Mouse (Mus musculus): ENCODE measurements around the gene Stmn1.

GRCm38 (mm10) chr4:134474240-134474639, 6.1 kb downstream of the Stmn1 start:
- TF ChIP-seq CTCF (IDR thresholded peaks at IDR 0.05; ENCODE audit: borderline replicate concordance, extremely low read depth, insufficient read depth, insufficient read length) = no peak
- no peak for TF ChIP-seq POLR2A (IDR thresholded peaks at IDR 0.05; ENCODE audit: borderline replicate concordance, extremely low read depth, insufficient read depth, insufficient read length, poor library complexity, severe bottlenecking)

Data from brain, embryonic 14.5 days (tissue).